Mouse (Mus musculus) lung, postnatal 0 days (tissue): ENCODE measurements around the gene Cd37. TPM values are rescaled to one million over a fixed set of nuclear protein-coding genes. Genes with fewer than 3 reads are reported as not detected.

ENCODE experiments used
- ATAC-seq: fragments of 200-750 bp; cut with Nextera tagmentation; 2 replicates; pipeline ENCODE4 v1.8.0; 2017; ENCODE audit warnings: moderate library complexity
- DNase-seq: peaks from one replicate; pipeline ENCODE4 v3.0.0-alpha.2; 2016; ENCODE audit warnings: low spot score
- H3K27ac ChIP-seq: fragments of 300-500 bp; sonication (generic); 2 replicates; pipeline ENCODE4 v1.5.1; 2014; ENCODE audit warnings: antibody characterized with exemption, mild to moderate bottlenecking, low read length, mixed read lengths
- H3K27me3 ChIP-seq: fragments of 300-500 bp; sonication (generic); replicated peaks from 2 replicates; pipeline ENCODE4 v1.6.1; 2014; ENCODE audit warnings: low read length, mixed read lengths; ENCODE audit not compliant: insufficient read depth
- H3K36me3 ChIP-seq: fragments of 300-500 bp; sonication (generic); 2 replicates; pipeline ENCODE4 v1.6.1; 2014; ENCODE audit warnings: low read length, mixed read lengths; ENCODE audit not compliant: insufficient read depth
- H3K4me1 ChIP-seq: fragments of 300-500 bp; sonication (generic); 2 replicates; pipeline ENCODE4 v1.6.1; 2014; ENCODE audit warnings: antibody characterized with exemption, low read depth, low read length, mixed read lengths; ENCODE audit not compliant: insufficient read depth
- H3K4me2 ChIP-seq: fragments of 300-500 bp; sonication (generic); replicated peaks from 2 replicates; pipeline ENCODE4 v1.6.1; 2014; ENCODE audit warnings: low read depth, mild to moderate bottlenecking, low read length, moderate library complexity, mixed read lengths
- H3K4me3 ChIP-seq: fragments of 300-500 bp; sonication (generic); 2 replicates; pipeline ENCODE4 v1.5.1; 2014; ENCODE audit warnings: low read depth, low read length
- H3K9ac ChIP-seq: fragments of 300-500 bp; sonication (generic); replicated peaks from 2 replicates; pipeline ENCODE4 v1.6.1; 2014; ENCODE audit warnings: low read depth, mild to moderate bottlenecking
- H3K9me3 ChIP-seq: fragments of 300-500 bp; sonication (generic); 2 replicates; pipeline ENCODE4 v1.6.1; 2016; ENCODE audit warnings: low read length, mixed read lengths
- CTCF ChIP-seq: IDR thresholded peaks from 2 replicates; pipeline ENCODE4 v1.5.1; 2016; ENCODE audit warnings: antibody characterized with exemption, mild to moderate bottlenecking
- EP300 ChIP-seq: IDR thresholded peaks from 2 replicates; pipeline ENCODE4 v1.6.1; 2016; ENCODE audit warnings: antibody characterized with exemption, mild to moderate bottlenecking, control low read depth
- WGBS: fragments of 180-500 bp; shearing (Covaris S2); extraction: QIAGEN DNeasy Blood & Tissue Kit; methylation state at CpG from one replicate; pipeline ENCODE4 v1.1.7; 2014; 5-methylcytosine and 5-hydroxymethylcytosine counted together
- polyA plus RNA-seq: library from polyadenylated mRNA; unstranded; fragments of >200 nt; fragmentation: Nextera tagmentation; extraction: Ambion mirVana; gene quantifications from 2 replicates; pipeline ENCODE4 v1.2.1, GENCODE M21; 2015

Cd37 gene
- polyA plus RNA-seq, 1 experiment from 2014 or later, result 9.1 TPM

DNA sequence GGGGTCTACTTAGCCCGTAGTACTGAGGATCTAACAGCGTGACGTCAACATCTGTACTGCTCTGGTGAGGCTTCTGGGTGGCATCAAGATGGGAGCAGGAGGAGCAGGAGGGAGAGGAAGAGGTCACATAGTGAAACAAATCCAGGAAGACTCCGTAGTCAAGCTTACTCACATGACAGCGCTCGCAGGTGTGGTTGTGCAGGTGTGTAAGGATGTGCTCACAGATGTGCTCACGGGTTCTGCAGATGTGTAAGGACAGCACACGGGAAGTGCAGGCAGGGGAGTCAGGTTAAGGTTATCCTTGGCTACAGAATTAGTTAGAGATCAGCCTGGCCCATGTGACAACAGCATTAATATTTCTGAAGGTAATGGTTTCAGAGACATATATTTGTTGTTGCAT lies 14.9 kb upstream of the Cd37 start:
- no peak for DNase-seq
- Histone ChIP-seq H3K27ac (no peak overlapping the region), H3K27me3 (no peaks in the 10 kb centered on the region), H3K9me3 (no peaks in the 10 kb centered on the region), H3K36me3 (no peaks in the 10 kb centered on the region), H3K4me1 (no peaks in the 10 kb centered on the region), H3K4me3 (no peak overlapping the region), H3K4me2 (no peak overlapping the region), H3K9ac (no peak overlapping the region)
- no peak for ATAC-seq
- 78% methylated on average over 8 of the region's 8 CpGs for WGBS
- no peak for TF ChIP-seq CTCF
- TF ChIP-seq EP300, result no peak

DNA sequence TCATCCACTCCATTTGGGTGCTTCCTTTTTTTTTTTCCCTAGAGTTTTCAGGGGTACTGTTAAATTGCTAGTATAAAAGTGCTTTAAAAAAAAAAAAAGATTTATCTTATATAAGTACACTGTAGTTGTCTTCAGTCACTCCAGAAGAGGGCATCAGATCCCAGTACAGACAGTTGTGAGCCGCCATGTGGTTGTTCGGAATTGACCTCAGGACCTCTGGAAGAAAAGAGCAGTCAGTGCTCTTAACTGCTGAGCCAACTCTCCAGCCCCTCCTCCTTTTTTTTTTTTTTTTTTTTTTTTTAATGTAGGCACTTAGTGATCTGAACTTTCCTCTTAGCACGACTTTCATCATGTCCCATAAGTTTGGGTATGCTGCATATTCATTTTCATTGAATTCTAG lies 8.8 kb upstream of the Cd37 start:
- H3K36me3 ChIP-seq, result no peaks in the 10 kb centered on the region
- ATAC-seq (no peak), DNase-seq (no peak)
- TF ChIP-seq CTCF, result peak; percentile 14; the same call in 1 of the 2 replicates
- no peak for TF ChIP-seq EP300
- no peaks in the 10 kb centered on the region for H3K4me1 ChIP-seq
- no peak overlapping the region for H3K27ac ChIP-seq
- no peak overlapping the region for H3K4me3 ChIP-seq
- no peaks in the 10 kb centered on the region for H3K27me3 ChIP-seq
- WGBS, result 36% methylated on average over 3 of the region's 3 CpGs
- H3K4me2 ChIP-seq, result no peak overlapping the region
- no peak overlapping the region for H3K9ac ChIP-seq
- H3K9me3 ChIP-seq, result no peaks in the 10 kb centered on the region

DNA sequence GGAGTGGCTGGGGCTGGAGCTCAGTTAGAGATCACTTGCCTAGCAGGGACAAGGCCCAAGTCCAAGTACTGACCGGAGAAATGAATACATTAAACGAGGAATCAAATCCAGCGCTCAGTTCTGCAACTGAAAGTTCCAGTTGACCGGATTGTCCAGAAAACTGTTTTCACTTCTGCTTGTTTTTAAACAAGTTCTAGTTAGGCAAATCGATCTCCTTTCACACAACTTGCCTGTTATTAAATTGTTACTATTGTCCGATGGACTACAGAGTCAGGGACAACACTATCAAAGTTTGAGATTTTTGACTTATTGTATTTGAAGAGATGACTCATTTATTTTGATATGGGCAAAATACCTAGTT lies 2.5 kb upstream of the Cd37 start:
- Histone ChIP-seq H3K27ac (no peak overlapping the region), H3K9me3 (no peaks in the 10 kb centered on the region), H3K4me3 (no peak overlapping the region), H3K4me2 (peak overlapping the region; percentile 41; the same call in 1 of the 2 replicates), H3K36me3 (no peaks in the 10 kb centered on the region), H3K9ac (no peak overlapping the region), H3K4me1 (no peaks in the 10 kb centered on the region), H3K27me3 (no peaks in the 10 kb centered on the region)
- 83% methylated on average over 6 of the region's 6 CpGs for WGBS
- ATAC-seq, result no peak
- no peak for DNase-seq
- TF ChIP-seq EP300, result no peak
- TF ChIP-seq CTCF, result no peak

DNA sequence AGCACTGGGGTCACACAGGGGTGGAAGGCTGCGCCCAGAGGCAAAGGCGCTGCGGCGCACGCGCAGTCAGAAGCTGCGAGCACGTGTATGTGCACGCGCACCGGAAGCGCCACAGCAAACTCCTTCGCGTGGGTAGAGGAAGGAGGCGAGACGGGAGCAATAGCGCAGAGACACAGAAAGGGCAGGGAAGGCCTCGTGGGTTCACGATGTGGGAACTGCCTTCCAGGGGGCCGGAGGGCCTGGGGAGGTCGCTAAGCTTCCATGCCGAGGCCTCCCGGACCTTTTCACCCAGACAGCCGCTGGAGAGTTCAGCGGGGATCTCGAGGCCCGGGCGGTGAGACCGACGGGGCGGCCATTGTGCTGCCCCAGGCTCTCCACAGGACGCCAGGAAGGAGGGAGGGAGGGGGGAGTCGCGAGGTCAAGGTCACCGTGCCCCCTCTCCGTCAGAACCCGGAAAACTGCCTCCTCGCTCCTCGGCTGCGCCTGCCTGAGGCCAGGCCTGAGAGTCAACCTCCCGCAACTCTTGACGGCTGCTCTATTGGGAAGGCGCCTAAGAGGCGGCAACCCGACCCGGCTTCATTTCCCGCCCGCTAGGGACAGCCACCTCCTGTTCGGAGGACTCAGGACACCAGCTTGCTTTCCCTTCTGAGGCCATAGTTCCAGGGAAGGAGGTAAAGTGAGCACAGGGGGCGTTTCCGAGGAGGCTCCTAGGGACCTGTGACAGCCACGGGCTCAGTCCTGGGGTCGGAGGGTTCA lies 1.9 kb upstream of the Cd37 start, which contains the start of gene Slc6a16:
Gene Slc6a16 (plus strand): TSS at position 453 of the 756 bp plus-strand sequence.
- Histone ChIP-seq H3K27me3 (no peaks in the 10 kb centered on the region), H3K4me3 (peak within 1 kb of the TSS; percentile 24), H3K4me1 (no peaks in the 10 kb centered on the region), H3K27ac (no peak within 1 kb of the TSS), H3K4me2 (peak within 1 kb of the TSS; percentile 41), H3K9ac (no peak within 1 kb of the TSS), H3K9me3 (no peaks in the 10 kb centered on the region), H3K36me3 (no peaks in the 10 kb centered on the region)
- TF ChIP-seq EP300, result no peak
- TF ChIP-seq CTCF, result peak; percentile 31
- DNase-seq (peak; percentile 39), ATAC-seq (peak; percentile 58)
- 28% methylated on average over 51 of the region's 53 CpGs for WGBS

DNA sequence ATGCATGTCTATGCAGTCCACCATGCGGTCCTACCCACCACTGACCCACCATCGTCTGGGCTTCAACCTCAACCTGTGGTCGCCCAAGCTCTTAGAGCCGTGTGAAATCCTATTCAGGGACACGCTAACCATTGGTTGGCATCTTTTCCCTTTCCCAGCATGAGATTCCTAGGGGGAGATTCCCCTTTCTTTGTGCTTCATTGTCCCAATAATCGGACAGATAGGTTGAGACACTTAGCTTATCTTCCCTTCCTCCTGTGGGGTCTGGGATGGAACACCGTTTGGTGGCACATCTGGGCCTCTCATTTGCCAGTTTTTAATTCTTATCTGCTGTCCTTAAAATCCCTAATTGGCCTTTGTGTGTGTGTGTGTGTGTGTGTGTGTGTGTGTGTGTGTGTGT lies 1.2 kb upstream of the Cd37 start:
- ATAC-seq (no peak), DNase-seq (no peak)
- Histone ChIP-seq H3K4me1 (no peaks in the 10 kb centered on the region), H3K4me3 (no peak overlapping the region), H3K9me3 (no peaks in the 10 kb centered on the region), H3K36me3 (no peaks in the 10 kb centered on the region), H3K4me2 (no peak overlapping the region), H3K27me3 (no peaks in the 10 kb centered on the region), H3K9ac (no peak overlapping the region), H3K27ac (no peak overlapping the region)
- 84% methylated on average over 7 of the region's 7 CpGs for WGBS
- TF ChIP-seq EP300 (no peak), CTCF (no peak)

DNA sequence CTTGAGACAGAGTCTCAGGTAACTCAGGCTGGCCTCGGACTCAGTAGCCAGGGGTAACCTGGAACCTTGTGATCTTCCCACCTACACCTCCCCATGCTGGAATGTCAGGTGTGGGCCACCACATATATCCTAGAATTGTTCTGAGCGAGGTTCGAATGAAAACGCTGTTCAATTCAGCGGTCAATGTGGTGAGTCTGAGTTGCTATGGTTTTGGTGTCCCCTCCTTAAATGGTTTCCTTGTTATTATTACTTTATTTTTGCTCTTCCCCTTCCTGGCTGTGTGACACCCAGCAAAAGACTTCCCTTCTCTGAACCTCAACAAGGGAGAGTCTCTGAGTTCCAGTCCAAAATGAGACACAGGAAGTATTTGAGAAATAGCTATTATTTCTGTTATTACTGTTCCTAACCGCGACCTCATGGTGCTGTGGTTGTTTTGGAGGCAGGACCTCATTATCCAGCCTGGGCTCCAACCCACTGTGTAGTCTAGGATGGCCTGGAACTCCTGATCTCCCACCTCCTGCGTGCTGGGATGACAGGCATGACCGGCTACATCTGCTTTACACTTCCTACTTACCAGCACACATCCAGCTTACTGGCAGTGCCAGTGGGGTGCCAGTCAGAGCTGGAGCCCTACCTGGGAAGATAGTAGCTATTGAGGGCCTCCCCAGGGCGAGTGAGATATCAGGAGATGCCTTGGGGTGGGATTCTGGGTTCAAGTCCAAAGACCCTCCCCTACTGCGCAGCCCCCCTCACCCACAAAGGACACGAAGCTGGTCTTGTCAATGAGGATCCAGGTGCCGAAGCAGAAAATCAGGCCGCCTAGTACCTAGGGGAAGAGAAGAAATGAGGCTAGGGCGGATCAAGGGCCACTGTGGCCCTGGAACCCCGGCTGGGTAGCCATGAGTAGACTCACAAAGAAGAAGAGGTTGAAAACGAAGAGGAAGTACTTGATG lies 892 bp downstream of the Cd37 start:
- peaks cover 13% of the 10 kb centered on the region; the same call in 1 of the 2 replicates for H3K4me1 ChIP-seq

More for the DNA sequence above, 892 bp downstream of the Cd37 start:
- no peak for ATAC-seq
- H3K9ac ChIP-seq, result no peak overlapping the region
- WGBS, result 73% methylated on average over 17 of the region's 17 CpGs
- no peak overlapping the region for H3K4me3 ChIP-seq
- no peaks in the 10 kb centered on the region for H3K36me3 ChIP-seq
- no peaks in the 10 kb centered on the region for H3K27me3 ChIP-seq
- no peak overlapping the region; the same call in 1 of the 2 replicates for H3K4me2 ChIP-seq
- 0 out of 2 replicates have a peak overlapping the region, but pooled peaks have one; percentile 43 for H3K27ac ChIP-seq
- no peak for TF ChIP-seq EP300
- TF ChIP-seq CTCF, result no peak
- no peaks in the 10 kb centered on the region for H3K9me3 ChIP-seq
- DNase-seq, result peak; percentile 44
